Mouse (Mus musculus) T-helper 1 cell (primary cell): ENCODE data around the gene Kcnh1.

Experiments
- in situ Hi-C: fragments of 300-600 bp; cut with MboI, MseI; formaldehyde crosslinking; loops from one replicate; pipeline ENCODE4 v1.15.1; 2025; ENCODE audit warnings: high pct_unique_total_duplicates

Gene Kcnh1

DNA sequence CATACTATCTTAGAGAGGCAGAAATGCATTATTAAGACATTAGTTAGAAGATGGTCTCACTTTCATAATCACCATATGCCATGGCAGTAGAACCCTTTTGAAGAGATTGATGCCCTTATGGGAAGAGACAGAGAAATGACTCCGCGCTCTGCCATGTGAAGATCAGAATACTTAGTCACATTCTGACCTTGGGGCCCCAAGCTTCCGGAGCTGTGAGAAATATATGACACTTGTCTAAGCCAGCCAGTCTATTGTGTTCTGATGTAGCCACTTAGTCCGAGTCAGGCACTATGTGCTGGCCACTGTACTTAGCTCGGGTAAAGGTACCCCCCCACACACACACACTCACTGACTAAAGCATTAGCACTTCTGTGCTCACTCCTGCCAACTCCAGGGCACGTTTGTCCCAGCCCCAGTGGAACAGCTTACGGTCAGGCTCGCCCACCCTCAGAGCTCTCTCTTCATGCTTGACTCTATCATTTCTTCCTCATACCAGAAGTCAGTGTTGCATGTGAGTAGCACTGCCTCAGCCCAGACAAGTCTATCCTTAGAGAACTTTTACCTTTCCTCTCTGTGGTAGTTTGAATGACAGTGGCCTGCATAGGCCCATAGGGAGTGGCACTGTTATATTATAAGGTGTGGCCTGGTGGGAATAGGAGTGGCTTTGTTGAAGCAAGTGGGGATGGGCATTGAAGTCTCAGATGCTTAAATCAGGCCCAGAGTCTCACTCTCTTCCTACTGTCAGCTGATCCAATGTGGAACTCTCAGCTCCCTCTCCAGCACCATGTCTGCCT, 212.5 kb downstream of the Kcnh1 start:
- in situ Hi-C loops, result no loop called here

DNA sequence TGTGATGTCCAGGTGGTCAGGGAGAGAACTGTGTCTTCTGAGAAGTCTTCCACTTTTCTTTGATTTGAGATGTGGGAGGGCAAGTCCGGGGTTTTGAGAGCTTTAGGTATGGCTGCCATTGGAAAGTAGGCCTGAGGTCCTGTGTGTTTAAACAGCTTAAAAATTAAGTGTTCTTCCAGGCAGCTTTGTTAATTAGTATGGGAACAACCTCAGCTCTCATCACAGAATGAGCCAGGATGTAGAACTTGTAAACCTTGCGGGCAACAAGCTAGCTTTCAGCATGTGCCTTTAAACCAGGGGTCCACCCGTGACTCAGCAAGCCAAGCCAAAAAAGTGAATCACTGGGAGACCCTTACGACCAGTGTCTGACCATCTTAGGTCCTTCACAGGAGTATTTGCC, 214.6 kb downstream of the Kcnh1 start:
- in situ Hi-C loops, result no loop called here

DNA sequence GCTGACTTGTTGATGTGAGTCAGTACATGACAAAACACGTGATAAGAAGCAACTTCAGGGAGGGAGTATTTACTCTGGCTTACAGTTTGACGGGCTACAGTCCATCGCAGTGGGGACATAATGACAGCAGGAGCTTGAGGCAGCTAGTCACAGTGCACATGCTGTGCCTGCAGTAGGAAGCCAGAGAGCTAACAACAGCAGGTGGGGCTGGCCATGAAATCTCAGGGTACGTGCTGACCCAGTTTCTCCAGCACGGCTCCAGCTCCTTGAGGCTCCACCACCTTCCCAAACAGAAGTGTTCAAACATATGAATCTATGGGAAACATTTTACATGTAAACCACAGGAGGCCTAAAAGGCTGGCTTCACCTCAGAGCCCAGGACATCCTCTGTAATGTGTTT, 216.0 kb downstream of the Kcnh1 start:
- in situ Hi-C loops, result no loop called here

DNA sequence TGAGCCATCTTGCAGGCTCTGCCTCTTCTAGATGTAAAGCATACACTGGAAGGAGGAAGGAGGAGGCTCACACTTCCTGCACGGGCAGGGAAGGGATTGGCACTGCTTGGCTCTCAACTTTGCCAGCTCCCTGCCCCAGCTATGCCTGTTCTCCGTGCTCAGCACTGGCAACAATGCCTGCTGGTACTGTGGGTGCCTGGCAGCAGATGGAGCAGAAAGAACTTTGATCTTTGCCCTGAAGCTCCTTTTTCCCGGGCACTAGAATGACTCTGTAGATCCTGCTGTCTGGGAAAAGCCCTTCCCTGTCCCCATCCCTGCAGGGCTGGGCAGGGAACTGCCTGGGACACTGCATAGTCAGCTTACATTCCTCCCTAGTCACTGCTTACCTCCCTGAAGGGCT, 225.2 kb downstream of the Kcnh1 start:
- in situ Hi-C loops, result no loop called here

DNA sequence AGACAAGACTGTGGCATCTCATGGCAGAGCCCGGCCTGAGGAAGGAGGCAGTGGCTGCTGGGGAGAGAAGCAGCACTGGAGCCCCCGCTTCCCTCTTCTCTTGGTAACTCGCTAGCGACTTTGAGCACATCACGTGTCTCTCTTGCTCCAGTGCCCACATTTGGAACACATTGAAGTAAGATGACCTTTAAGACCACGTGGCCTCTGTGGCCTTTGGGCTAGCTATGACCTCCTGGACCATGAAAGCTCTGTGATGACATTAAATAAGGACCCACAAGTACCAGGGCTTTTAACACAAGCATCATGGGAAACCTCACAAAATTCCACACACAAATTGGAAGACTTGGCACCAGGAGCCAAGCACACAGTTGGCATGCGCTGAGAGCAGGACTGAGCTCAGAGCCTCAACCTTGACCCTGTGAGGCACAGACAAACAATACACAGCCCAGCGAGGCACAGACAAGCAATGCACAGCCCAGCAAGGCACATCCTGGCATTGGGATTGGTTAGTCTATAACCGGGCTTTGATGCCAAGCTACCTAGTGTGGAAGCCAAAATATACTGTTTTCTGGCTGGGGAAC, 225.8 kb downstream of the Kcnh1 start:
- in situ Hi-C loops, result no loop called here

DNA sequence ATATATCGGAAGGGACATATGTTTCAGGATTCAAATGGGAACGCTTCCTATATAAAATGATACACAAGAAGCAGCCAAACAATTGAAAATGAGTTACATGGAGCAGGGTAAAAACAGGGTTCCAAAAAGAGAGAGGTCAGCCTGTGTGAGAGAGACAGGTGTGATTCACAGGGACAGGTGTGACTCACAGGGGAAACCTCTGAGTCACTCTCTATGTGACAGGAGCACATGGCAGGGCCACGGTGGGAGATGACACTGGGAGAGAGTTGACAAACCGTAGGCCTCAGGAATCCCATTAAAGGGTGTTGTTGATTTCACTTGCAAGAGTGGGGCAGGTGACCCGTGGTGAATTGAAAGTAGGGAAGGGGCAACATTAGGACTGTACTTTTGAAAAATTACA, 228.6 kb downstream of the Kcnh1 start:
- in situ Hi-C loops, result no loop called here

DNA sequence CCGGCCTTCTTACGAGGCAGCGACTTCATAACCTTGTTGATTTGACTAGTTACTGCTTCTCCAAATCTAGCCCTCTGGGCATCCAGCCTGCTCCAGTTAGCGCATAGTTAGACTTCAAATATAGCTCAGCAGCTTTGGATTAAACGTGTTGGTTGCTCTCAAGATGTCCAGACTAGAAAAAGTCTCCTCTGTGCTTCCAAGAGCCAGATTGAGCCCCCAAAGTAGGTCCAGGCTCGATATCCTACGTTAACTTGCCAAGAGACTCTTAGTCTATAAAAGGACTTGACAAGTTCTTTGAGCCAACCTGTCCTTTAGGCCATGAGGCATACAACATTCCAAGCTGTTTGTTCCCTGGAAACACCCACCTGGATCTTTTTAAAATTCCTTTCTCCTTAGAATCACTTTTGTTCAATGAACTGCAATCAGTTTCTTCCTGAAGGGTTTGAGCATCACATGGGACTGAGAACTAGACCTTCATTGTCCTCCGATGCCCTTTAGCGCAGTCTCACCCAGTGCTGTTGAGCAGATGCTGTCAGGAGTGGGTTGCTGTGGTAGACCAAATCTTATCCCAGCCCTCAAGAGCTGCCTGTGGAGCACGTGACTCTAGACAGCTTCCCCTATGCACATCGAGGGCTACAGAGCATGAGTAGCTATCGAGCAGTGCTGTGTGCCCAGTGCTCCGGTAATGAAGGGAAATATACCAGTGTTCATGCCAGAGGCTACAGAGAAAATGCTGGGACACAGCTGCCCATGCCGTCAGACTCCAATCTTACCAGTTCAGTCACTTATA, 231.0 kb downstream of the Kcnh1 start:
- in situ Hi-C loops, result no loop called here

DNA sequence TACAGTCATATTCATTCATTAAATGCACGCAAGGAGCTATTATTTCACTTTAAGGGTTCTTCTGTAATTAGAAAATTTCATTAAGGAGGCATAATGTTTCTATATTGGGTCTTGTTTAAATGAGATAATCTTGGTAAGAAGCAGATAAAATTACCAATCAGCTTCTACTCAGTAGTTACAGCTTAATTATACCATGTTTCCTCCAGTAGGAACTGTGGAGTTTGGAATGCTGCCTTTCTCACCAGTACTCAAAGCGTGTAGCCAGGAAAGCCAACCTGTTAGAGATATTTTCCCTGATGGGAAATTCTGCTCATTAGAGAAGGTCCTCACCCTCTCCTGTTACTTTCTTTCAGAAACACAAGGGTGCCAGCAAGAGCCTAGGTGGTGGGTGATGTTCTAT, 240.8 kb downstream of the Kcnh1 start:
- in situ Hi-C loops, result no loop called here

DNA sequence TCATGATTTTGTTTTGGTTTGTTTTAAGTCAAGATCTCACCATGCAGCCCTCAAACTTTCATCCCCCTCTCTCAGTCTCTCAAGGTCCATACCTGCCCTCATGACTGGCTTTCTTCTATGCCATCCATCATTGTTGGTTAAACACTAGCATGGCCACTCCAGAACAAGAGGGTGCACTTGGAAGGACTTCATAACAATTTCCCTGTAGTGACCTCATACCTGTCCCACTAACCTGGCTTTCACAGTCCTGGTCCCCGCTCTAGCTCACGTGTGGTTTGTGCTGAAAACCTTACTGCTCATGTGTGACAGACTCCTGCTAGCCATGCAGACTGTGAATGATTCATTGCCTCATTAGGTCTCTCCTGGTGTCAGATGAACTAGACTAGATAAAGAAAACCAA, 244.9 kb downstream of the Kcnh1 start:
- in situ Hi-C loops, result no loop called here

DNA sequence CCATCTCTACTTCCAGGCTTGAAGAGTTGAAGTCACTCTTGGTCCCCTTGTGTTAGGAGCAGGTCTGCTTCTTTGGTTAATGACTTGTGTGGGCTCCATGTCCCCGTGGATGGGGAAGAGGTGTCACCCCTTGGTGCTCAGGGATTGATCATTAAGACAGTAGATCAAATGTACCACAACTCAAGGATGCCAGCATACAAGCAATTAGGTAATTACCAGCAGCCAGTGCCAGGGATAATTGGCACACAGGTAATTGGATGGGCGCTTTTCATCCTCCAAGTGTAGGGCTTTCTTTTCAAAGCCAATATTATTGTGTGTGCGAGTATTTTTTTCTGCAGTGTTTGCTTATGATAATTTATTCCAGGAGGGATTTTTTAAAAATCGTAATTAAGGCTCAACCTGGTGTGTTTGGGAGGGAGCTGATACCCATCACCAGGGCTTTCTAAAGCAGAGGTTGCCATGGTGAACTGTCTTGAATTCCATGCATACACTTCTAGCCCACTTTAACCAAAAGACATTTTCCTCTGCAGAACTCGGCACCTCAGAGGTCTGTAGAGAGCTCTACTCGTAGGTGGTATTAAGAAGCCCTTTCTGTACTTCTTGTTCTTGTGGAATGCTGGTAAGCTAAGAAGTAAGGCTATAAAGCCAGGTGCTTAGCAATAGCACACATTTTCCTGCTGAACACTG, 248.7 kb downstream of the Kcnh1 start:
- in situ Hi-C loops, result no loop called here

DNA sequence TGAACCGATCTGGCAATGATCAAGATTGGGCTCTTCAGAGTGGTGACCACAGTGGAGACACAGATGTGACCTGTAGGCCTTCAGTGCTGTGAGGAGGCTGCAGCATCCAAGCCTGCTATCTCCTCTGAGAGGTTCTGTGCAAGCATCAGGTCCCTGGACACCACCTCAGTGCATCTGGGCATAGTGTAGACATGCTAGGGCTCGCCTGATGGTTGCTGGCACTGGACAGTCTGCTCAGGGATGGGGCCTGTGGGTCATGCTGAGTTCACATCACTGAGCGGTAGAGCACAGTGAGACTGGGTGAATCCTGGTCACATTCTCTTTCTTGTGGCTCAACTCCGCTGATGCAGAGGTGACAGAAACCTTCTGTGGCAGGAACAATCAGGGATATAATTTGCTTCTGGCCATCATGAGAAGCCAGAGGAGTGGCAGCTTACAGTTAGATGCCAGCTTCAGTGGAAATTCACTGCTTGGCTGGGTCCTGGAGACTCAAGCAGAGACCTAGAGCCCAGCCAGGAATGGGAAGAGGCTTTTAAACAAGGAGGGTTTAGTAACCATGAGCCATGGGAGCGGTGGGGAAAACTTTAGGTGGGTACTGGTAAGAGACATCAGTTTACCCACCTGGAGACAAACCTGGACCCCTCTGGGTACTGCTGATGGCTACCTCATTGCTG, 252.3 kb downstream of the Kcnh1 start:
- in situ Hi-C loops, result no loop called here

DNA sequence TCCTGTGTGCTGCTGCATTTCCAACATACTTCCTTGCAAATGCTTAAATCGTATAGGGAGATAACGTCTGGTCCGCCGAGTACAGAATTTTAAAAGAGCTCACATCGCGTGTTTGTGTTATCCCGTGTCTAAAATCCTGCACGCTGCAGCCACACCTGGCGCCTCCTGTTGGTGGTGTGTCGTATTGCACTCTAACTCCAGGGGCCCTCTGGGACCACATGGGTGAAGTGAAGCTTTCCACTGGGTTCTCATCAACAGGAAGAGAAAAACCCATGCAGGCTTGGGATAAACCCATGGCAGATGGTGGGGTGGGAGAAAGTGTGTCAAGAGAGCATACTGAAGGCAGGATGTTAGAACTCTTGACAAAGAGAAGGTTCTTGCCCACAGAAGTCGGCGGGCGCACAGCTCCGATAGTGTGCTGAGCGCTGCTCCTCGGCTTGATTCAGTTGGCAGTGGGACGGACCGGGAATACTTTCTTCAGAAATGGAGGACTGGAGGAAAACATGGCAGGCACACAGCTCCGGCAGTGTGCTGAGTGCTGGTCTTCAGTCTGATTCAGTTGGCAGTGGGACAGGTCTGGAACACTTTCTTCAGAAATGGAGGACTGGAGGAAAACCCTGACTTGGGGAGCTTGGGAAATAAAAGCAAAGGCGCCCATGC, 253.6 kb downstream of the Kcnh1 start:
- in situ Hi-C loops, result no loop called here

DNA sequence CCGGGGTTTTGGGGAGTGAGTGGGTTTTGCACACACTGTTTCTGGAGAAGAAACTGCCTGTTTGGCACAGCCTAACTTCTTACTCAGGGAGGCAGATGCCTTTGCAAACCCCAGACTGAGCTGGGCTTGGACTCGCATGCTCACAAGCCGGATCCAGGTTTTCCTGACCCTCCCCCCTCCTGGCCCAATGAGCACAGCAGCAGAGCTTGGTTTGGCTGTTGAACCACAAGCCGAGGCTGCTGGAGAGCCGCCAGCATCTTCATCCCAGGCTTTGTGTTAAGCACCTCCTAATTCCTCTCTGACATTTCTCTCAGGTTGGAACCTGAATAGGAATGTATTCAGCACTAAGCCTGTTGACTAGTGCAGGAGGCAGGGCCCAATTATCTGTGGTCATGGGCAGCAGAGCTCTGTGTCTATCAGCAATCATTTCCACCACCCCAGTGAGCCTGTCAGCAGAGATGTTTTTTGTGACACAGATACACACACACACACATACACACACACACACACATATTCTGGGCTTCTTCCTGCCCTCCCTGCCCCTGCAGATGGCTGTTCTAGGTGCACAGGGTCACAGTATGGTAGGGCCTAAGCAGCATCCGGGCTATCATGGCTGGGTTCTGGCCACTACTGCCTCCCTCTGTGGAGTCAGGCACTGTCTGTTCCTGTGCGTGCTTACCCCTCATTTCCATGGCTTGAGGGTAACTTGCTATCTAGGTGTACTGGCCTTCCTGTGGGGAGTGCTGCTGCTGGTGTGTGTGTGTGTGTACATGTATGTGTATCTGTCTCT, 254.3 kb downstream of the Kcnh1 start:
- in situ Hi-C loops, result no loop called here

DNA sequence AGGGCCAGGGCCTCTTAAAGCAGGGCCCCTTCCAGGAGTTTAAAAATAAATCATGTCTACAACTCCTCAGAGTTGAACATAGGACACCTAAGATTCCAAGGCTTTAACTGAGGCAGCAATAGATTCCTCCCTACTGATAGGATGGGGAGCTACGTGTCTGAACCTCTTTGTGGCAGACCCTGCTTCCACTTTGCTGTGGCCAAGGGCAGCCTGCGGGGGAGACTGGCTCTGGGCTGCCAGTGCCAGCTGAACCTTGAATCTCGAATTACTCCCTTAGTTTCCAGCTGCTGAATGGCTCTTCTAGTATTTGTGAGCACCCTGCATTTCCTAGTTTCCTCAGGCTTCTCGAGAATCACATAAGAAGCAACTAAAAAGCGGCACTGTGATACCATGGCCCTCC, 255.6 kb downstream of the Kcnh1 start:
- in situ Hi-C loops, result no loop called here

DNA sequence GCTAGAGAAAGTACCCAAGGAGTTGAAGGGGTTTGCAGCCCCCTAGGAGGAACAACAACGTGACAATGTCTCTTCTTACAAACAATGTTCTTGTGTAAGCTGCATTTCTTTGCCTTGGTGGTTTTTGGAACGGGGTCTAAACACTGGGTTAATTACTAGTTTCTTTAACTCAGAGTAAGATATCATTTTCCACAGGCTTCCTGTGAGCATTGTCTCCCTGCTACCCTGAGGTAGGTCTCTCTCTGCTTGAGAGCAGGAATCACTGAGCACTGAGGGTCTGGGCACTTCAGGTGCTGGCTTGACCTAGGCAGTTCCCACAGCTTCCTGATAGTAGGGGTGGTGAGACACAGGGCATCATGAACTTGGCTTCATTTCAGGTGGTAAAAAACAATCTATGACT, 257.1 kb downstream of the Kcnh1 start:
- in situ Hi-C loops, result no loop called here

DNA sequence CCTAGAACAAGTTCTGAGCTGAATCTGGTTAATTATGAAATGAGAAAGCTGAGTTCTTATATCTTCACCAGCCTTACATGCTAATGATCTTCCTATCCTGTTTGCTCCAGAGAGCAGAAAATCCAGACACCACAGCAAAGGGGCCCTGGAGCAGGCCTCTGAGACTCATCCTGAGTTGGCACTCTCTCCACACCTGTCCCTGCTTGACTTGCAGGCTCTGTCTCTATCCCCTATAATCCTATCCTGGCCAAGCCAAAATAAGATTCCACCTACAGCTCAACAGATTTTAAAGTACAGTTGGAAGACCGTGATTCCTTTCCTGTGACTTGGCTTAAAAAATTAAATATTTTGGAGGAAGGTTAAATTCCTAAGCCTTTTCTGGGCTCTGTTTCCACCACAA, 257.9 kb downstream of the Kcnh1 start:
- in situ Hi-C loops, result no loop called here

DNA sequence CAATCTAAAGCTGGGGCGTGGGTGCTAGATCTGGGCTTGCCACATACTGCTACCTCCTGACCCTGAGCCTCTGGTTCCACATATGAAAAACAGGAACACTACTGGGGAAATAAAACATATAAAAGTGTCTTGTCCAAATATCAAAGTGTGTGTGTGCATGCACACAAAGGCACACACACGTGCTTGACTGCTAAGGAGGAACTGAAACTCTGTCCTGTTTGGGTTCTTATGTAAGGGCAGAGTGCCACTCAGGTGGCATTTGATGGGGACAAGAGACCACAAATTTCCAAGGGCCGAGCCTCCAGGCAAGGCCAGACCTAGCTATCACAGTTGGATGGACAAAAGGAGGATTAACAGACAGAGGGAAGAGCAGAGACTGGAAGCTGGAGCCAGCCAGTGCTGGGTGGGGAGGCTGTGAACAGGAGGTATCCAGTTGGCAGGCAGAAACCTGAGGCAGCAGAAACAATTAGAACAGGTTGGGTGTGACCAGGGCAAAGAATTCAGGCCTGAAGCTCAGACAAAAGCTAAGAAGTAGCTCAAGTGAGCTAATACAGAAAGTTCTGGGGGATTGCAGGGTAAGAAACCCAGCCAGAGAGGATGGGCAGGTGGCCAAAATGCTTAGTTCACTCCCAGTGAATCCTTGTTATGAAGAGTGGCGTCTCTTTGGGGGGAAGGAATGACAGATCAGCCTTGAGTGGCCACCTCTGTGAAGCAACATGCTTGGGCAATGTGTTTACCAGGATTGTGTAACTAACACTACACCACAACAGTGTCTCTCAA, 259.2 kb downstream of the Kcnh1 start:
- in situ Hi-C loops, result no loop called here

DNA sequence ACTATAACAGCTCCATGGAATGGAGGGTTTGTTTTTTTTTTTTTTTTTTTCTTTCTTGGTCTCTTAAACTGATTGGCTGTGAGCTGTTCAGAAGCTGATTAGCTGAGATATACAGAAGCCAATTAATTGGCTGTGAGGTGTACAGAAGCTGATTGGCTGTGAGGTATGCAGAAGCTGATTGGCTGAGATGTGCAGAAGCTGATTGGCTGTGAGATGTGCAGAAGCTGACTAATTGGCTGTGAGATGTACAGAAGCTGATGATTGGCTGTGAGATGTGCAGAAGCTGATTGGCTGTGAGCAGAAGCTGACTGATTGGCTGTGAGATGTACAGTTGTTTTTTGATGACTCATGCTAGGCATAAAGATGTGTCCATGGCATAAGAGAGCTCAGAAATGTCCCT, 259.9 kb downstream of the Kcnh1 start:
- in situ Hi-C loops, result no loop called here

DNA sequence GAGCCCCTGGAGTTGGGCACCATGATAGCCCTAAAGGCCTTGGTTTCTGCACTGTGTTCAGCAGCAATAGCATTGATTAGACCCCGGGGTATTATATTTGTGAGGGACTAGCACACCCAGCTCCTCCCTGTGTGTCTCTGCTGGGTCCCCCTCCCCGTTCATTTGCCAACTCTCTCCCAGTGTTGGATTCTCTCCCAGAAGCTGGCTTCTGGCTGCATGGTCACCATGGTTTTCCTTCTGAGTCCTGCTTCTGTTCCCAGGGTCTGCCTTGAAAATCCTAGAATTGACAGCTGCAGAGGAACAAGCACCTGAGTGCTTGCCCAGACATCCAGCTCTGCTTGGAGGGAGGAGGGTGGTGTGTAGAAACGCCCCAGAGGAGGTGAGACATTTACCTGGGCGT, 261.1 kb downstream of the Kcnh1 start:
- in situ Hi-C loops, result no loop called here

DNA sequence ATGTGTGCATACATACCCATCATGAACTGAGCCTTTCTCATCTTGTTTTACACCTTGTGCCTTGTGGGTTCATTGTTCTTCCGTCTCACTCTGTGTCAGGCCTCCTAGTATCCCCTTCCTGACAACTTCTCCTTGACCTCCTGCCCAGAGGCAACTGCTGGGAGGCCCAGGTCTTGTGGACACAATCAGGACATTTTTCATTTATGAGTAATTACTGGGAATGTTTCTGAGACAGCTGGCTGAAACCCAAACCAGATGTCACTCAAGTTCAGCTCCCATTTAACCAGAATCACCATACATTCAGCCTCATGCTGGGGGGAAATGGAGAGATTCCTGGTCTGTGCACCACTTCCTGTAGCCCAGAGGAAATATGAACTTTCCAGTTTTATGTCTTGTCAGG, 263.9 kb downstream of the Kcnh1 start:
- in situ Hi-C loops, result no loop called here
